Mouse (Mus musculus) left cerebral cortex, postnatal 36 days (tissue): ENCODE measurements around the gene Phactr1. TPM values are rescaled to one million over a fixed set of nuclear protein-coding genes. Genes with fewer than 3 reads are reported as not detected.
A peak's percentile ranks its signal among the peaks of the same experiment; 100 is the strongest.

ENCODE experiments used
- DNase-seq, 2 experiments: peaks; one replicate each; pipeline ENCODE4 v3.0.0; 2021 to 2022; ENCODE audit warnings: low spot score in 2 of 2, mixed read lengths in 1 of 2
- intact Hi-C: fragments of 180-260 bp; cut with DNase I; formaldehyde crosslinking; loops from one replicate; pipeline ENCODE4 v1.15.1; 2025
- total RNA-seq, 2 experiments: library from RNA; stranded (reverse); gene quantifications; 2 replicates each; pipeline ENCODE4 v1.2.3; 2021

Gene Phactr1
- total RNA-seq, 2 experiments from 2014 or later: 499 to 557 TPM

GRCm38 (mm10) chr13:42744467-42744866, 64.0 kb downstream of the Phactr1 start:
- DNase-seq: peak; percentile 47 to 49

DNA sequence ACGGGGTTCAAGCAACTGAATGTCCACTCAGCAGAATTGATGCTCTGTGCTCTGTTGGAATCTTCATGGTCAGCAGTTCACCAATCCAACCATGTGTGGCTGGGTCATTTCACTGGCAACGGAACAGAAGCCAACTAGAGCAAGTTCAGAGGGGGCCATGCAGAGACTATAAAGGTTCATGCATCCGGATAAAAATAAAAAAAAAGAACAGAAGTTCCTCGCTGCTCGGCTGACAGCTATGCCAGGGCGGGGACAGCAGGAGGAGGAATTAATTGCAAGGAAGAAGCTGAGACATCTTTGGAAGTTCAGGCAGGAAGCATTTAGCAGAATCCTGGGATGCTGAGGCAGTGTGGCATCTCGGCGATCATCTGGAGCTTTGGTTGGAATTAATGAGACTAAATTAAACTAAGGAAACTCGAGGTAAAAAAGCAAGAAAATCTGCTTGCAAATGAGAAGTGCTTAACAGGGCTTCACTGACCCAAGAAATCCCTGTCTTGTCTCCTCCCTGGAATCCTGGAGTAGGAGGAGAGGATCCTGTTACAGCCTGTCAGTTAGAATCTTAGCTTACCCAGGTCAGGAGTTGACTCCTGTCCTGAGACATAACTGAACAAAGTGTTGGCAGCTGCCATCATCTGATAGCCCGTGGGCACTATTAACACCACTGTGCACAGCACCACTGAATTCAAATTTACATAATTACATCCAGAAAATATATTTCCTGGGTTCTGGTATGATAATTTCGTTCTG, 77.4 kb downstream of the Phactr1 start:
- intact Hi-C loops: no loop called here
- DNase-seq: peak in 1 of 2 experiments; percentile 53

More at GRCm38 (mm10) chr13:42744467-42744866, 64.0 kb downstream of the Phactr1 start:
- intact Hi-C loops: no loop called here

DNA sequence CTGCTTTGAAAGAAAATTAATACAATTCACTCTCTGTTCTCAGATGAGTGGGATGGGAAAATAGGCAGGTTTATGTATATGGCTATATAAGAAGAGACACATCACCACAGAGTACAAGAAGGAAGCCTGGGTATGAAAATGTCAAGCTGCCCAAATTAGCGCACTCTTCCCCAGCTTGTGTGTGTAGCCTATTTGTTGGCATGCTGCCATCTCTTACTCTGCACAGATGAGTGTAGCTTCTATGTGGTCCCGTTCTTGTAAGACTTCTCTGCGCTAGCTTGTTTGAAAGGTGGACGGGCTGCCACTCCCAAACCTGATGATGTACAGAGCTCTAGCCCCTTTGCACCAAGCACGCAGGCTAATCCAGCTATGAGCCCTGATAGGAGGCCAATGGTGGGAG, 78.7 kb downstream of the Phactr1 start:
- DNase-seq: no peak
- intact Hi-C loops: no loop called here

- peak; percentile 54 to 57 for DNase-seq
- intact Hi-C loops: no loop called here
Observed at GRCm38 (mm10) chr13:42760907-42761544, 80.6 kb downstream of the Phactr1 start.

DNA sequence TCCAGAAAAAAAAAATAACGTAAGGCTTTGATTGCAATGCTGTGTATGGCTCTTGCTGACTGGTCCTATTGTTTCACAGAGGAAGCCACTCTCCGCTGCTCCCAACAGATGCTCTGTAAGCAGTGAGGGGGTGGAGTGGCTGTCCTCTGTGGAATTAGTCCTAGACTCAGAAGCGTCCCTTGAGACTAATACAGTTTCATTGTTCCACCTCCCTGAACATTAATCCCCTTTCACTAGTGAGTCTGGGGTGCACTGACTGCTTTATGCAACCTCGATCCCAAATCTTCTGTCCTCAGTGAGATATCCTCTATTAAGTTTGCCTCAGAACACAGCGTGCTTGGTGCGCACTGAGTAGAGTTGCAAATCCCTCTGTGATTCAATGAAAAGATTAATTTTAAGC, 91.9 kb downstream of the Phactr1 start:
- intact Hi-C loops: no loop called here
- no peak for DNase-seq

DNA sequence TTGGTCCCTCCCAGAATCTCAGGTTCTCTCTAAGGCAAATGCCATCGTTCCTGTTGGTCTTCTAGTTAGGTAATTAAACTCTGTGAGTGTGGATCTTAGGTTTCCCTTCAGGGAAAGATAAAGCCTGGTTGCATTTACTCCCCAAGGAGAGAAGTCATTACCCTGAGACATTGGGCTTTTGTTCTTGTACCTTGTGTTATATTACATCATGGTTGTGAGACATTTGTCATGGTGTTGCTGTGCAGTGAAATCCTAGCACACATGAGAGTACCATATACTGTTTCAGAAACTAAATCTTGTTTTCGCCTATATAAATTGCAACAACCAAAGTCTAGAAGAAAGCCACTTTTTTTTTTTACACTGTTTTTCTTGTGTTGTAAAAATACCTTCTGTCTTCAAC, 93.6 kb downstream of the Phactr1 start:
- no peak for DNase-seq
- intact Hi-C loops: no loop called here

DNA sequence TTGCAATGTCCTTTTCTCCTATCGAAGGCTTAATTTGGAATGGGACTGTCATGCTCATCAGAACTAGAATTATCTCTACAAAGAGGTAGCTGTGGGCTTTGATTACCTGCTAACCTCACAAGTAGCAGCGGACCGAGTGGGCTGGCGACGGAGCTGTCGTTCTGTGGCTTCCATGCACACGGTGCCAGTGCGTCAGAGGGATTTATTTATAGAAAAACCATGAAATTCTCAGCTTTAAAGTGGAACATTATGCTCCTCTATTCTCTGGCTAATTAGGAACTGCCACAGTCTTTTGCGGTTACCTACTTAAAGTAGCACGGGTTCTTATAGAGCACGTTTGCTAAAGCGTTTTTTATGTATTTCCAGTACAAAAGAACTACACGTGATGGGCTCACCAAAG, 101.7 kb downstream of the Phactr1 start:
- DNase-seq: peak; percentile 51 to 61
- intact Hi-C loops: loop anchor here (10.0 kb wide), 1 partner anchor 157 kb away; no protein-coding TSS in a partner anchor

GRCm38 (mm10) chr13:42789221-42789620, 108.8 kb downstream of the Phactr1 start:
- DNase-seq: no peak
- intact Hi-C loops: loop anchor here (10.0 kb wide), 1 partner anchor 164 kb away; no protein-coding TSS in a partner anchor

- no peak for DNase-seq
- intact Hi-C loops: loop anchor here (5.0 kb wide), 1 partner anchor 215 kb away; no protein-coding TSS in a partner anchor
Observed at GRCm38 (mm10) chr13:42792279-42792678, 111.9 kb downstream of the Phactr1 start.

- intact Hi-C loops: no loop called here
- peak in 1 of 2 experiments; percentile 45 for DNase-seq
Observed at GRCm38 (mm10) chr13:42800523-42800922, 120.1 kb downstream of the Phactr1 start.

GRCm38 (mm10) chr13:42804314-42804713, 123.9 kb downstream of the Phactr1 start:
- DNase-seq: peak in 1 of 2 experiments; percentile 43

DNA sequence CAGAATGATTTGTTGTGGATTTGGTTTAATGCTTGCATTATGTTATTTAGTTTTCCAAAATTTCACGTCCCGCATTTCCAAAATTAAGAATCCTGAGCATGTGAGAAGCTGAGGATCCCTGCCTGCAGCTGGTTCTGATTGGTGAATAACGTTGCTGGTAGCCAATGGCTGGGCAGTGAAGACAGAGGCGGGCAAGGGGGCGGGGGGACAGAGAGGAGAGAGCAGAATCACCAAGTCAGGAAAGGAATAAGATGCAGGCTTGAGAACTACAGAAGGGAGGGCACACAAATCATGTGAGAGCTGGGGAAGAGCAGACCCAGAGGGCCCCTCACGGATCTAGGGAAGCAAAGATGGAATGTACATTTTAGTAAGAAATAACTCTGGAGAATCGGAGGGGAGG, 132.3 kb downstream of the Phactr1 start:
- intact Hi-C loops: no loop called here
- peak in 1 of 2 experiments; percentile 30 for DNase-seq

More at GRCm38 (mm10) chr13:42804314-42804713, 123.9 kb downstream of the Phactr1 start:
- intact Hi-C loops: no loop called here

DNA sequence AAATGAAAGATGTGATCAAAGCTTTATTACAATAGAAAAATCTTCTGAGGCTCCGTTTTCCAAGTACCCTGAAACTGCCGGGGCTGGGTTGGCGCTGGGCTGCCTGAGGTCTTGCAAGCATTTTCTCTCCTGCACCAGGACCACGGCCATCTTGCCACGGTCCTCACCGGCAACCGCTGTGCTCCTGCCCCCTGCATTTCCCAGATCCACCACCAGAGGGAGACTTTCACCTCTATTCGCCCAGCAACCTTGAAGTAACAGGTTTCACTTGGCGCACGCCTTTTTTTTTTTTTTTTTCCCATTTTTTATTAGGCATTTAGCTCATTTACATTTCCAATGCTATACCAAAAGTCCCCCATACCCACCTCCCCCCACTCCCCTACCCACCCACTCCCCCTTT, 138.0 kb downstream of the Phactr1 start:
- DNase-seq: peak in 1 of 2 experiments; percentile 43
- intact Hi-C loops: no loop called here

GRCm38 (mm10) chr13:42820513-42820912, 140.1 kb downstream of the Phactr1 start:
- intact Hi-C loops: loop anchor here (5.0 kb wide), 2 partner anchors 198 to 243 kb away; no protein-coding TSS in a partner anchor
- DNase-seq: peak in 1 of 2 experiments; percentile 40

- DNase-seq: peak; percentile 50 to 60
- intact Hi-C loops: loop anchor here (5.0 kb wide), 2 partner anchors 199 to 244 kb away; no protein-coding TSS in a partner anchor
Observed at GRCm38 (mm10) chr13:42821426-42822106, 141.1 kb downstream of the Phactr1 start.

DNA sequence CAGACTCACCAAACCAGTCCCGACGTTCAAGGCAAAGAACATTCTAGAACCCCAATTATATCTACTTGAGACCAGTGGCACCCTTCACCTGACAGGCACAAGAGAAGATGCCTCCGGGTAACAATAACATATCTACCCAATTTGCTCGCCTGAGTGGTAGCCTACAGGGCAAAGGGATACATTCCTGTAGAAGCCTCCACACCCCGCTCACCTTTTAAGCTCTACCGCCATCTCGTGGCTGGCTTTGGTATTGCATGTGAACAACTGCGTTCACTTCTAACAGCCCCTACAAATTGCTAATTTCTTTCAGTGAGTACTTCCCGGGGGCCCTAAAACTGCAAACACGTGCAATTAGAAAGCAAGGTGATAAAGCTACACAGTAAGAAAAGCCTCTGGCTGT, 142.1 kb downstream of the Phactr1 start:
- intact Hi-C loops: loop anchor here (5.0 kb wide), 2 partner anchors 200 to 245 kb away; no protein-coding TSS in a partner anchor
- DNase-seq: peak; percentile 85 to 86

DNA sequence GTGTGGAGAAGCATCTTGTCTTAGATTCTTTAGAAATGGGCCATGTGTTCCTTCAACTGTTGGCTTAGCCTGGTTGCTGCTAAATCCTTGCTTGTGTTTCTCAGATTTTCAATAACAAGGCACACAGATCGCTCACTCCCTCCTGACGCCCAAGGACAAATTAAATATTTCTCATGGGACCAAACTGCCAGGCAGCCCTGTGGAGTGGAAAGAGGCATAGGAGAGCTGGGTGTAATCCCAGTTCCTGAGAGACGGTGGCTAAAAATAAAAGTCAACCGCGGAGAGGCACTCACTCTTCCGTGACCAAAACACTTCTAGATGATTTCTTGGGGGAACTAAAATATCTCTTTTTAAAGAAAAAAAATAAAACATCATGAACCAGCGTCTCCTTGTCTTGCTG, 143.5 kb downstream of the Phactr1 start:
- DNase-seq: peak in 1 of 2 experiments; percentile 39
- intact Hi-C loops: loop anchor here (5.0 kb wide), 2 partner anchors 202 to 247 kb away; no protein-coding TSS in a partner anchor

GRCm38 (mm10) chr13:42826602-42827001, 146.2 kb downstream of the Phactr1 start:
- DNase-seq: no peak
- intact Hi-C loops: no loop called here

DNA sequence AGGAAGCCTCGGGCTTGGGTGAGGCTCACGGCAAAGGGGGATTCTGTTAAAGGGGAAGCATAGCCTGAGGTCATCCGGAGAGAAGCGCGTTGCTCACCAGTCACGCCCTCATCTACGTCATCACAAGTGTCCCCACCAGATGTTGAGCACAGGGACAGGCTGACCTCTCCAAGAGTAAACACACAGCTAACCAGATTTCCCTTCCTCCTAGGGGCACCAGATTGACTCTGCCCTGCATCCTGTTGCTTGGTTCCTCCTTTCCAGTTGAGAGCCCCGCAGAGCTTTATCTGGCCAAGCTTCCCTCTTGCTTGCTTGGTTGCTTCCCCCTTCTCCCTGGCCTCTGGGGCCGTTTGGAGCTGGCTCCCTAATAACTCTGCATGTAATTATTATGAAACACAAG, 148.6 kb downstream of the Phactr1 start:
- no peak for DNase-seq
- intact Hi-C loops: no loop called here

DNA sequence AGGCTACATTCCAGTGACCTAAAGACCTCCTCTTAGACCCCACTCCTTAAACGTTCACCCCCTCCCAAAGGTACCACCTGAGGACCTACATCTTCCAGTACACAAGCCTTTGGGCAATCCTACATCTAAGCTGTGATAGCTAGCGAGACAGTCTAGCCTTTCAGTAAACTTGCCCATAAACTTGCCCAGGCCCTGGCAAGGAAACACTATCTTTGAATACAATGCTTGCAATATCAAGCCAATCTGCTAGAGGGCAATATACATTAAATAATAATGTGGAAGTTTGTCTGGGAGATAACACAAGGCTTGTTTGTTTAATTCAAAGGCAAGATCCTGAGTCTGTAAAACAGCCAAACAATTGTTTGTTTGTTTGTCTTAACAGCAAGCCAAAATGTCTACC, 155.0 kb downstream of the Phactr1 start:
- intact Hi-C loops: loop anchor here (5.0 kb wide), 1 partner anchor 82 kb away; no protein-coding TSS in a partner anchor
- DNase-seq: no peak
